Mouse (Mus musculus) lung, postnatal 0 days (tissue): Measurements from ENCODE around the gene Gse1. TPM values are rescaled to one million over a fixed set of nuclear protein-coding genes. Genes with fewer than 3 reads are reported as not detected.

Source experiments
- ATAC-seq: fragments of 200-750 bp; cut with Nextera tagmentation; 2 replicates; pipeline ENCODE4 v1.8.0; 2017; ENCODE audit warnings: moderate library complexity
- DNase-seq: peaks from one replicate; pipeline ENCODE4 v3.0.0-alpha.2; 2016; ENCODE audit warnings: low spot score
- H3K27ac ChIP-seq: fragments of 300-500 bp; sonication (generic); 2 replicates; pipeline ENCODE4 v1.5.1; 2014; ENCODE audit warnings: antibody characterized with exemption, mild to moderate bottlenecking, low read length, mixed read lengths
- H3K27me3 ChIP-seq: fragments of 300-500 bp; sonication (generic); replicated peaks from 2 replicates; pipeline ENCODE4 v1.6.1; 2014; ENCODE audit warnings: low read length, mixed read lengths; ENCODE audit not compliant: insufficient read depth
- H3K36me3 ChIP-seq: fragments of 300-500 bp; sonication (generic); 2 replicates; pipeline ENCODE4 v1.6.1; 2014; ENCODE audit warnings: low read length, mixed read lengths; ENCODE audit not compliant: insufficient read depth
- H3K4me1 ChIP-seq: fragments of 300-500 bp; sonication (generic); 2 replicates; pipeline ENCODE4 v1.6.1; 2014; ENCODE audit warnings: antibody characterized with exemption, low read depth, low read length, mixed read lengths; ENCODE audit not compliant: insufficient read depth
- H3K4me2 ChIP-seq: fragments of 300-500 bp; sonication (generic); replicated peaks from 2 replicates; pipeline ENCODE4 v1.6.1; 2014; ENCODE audit warnings: low read depth, mild to moderate bottlenecking, low read length, moderate library complexity, mixed read lengths
- H3K4me3 ChIP-seq: fragments of 300-500 bp; sonication (generic); 2 replicates; pipeline ENCODE4 v1.5.1; 2014; ENCODE audit warnings: low read depth, low read length
- H3K9ac ChIP-seq: fragments of 300-500 bp; sonication (generic); replicated peaks from 2 replicates; pipeline ENCODE4 v1.6.1; 2014; ENCODE audit warnings: low read depth, mild to moderate bottlenecking
- H3K9me3 ChIP-seq: fragments of 300-500 bp; sonication (generic); 2 replicates; pipeline ENCODE4 v1.6.1; 2016; ENCODE audit warnings: low read length, mixed read lengths
- CTCF ChIP-seq: IDR thresholded peaks from 2 replicates; pipeline ENCODE4 v1.5.1; 2016; ENCODE audit warnings: antibody characterized with exemption, mild to moderate bottlenecking
- EP300 ChIP-seq: IDR thresholded peaks from 2 replicates; pipeline ENCODE4 v1.6.1; 2016; ENCODE audit warnings: antibody characterized with exemption, mild to moderate bottlenecking, control low read depth
- WGBS: fragments of 180-500 bp; shearing (Covaris S2); extraction: QIAGEN DNeasy Blood & Tissue Kit; methylation state at CpG from one replicate; pipeline ENCODE4 v1.1.7; 2014; 5-methylcytosine and 5-hydroxymethylcytosine counted together
- polyA plus RNA-seq: library from polyadenylated mRNA; unstranded; fragments of >200 nt; fragmentation: Nextera tagmentation; extraction: Ambion mirVana; gene quantifications from 2 replicates; pipeline ENCODE4 v1.2.1, GENCODE M21; 2015

The Gse1 gene
- polyA plus RNA-seq, 1 experiment from 2014 or later, result 9.9 TPM

DNA sequence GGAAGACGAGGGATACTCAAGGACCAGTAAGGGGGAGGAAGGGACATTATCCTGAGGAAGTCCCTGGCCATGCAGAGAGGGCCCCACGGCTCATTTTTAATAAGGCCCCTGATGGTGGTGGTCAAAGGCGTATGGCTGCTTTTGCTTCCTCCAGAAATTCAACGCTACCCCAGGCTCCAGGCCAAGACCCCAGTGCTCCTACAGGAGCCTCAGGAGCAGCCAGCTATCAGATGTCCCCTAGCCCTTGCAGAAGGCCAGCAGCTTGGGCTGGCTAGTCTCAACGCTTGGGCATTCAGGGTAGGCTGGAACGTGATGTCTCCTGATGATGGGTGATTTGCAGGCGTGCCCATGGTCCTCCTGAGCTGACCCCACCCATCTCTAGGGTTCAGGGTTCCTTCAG lies 204.2 kb downstream of the Gse1 start:
- no peak for ATAC-seq
- Histone ChIP-seq H3K4me1 (no peaks in the 10 kb centered on the region), H3K9me3 (no peaks in the 10 kb centered on the region), H3K4me2 (no peak overlapping the region), H3K27ac (no peak overlapping the region), H3K9ac (no peak overlapping the region), H3K36me3 (no peaks in the 10 kb centered on the region), H3K27me3 (no peaks in the 10 kb centered on the region), H3K4me3 (no peak overlapping the region)
- 69% methylated on average over 7 of the region's 7 CpGs for WGBS
- no peak for DNase-seq
- no peak for TF ChIP-seq EP300

DNA sequence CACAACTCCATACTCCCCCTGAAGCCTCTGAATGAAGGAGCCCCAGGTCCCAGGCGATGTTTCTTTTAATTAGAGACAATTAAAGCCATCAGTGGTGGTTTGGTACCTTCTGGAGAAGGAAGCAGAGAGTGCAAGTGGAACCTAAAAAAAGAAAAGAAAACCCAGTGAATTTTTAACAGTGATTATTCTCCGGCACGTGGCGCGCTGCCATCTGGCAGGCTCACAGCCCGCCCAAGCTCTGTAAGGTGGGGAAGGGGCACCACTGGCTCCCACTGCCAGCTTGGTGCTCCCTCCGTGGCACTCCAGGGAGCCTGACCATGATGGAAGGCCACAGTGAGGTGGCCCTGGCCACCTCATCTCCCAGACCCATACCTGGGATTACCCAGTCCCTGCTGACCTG lies 204.9 kb downstream of the Gse1 start:
- Histone ChIP-seq H3K9me3 (no peaks in the 10 kb centered on the region), H3K4me2 (no peak overlapping the region), H3K27ac (no peak overlapping the region), H3K4me1 (no peaks in the 10 kb centered on the region), H3K36me3 (no peaks in the 10 kb centered on the region), H3K27me3 (no peaks in the 10 kb centered on the region), H3K4me3 (no peak overlapping the region), H3K9ac (no peak overlapping the region)
- TF ChIP-seq CTCF (no peak), EP300 (no peak)
- ATAC-seq, result no peak
- DNase-seq, result no peak
- 85% methylated on average over 7 of the region's 7 CpGs for WGBS

DNA sequence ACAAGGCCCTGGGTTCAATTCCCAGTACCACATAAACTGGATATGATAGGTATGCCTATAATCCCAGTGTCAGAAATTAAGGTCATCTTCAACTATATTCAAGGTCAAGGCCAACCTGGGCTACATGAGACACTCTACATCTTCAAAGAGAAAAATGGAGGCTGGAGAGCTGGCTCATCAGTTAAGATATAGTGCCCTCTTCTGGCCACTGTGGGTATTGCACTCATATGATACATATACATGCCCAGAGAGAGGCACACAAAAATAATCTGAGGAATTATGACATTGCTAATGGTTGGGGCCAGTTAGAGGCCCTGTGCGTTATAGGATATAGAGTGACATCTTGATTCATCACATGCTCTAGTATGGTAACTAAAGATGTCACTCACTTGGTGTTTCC lies 205.5 kb downstream of the Gse1 start:
- Histone ChIP-seq H3K9me3 (no peaks in the 10 kb centered on the region), H3K4me3 (no peak overlapping the region), H3K27me3 (no peaks in the 10 kb centered on the region), H3K36me3 (no peaks in the 10 kb centered on the region), H3K27ac (no peak overlapping the region), H3K4me2 (no peak overlapping the region), H3K9ac (no peak overlapping the region), H3K4me1 (no peaks in the 10 kb centered on the region)
- DNase-seq (no peak), ATAC-seq (no peak)
- 97% methylated on average over 1 of the region's 1 CpGs for WGBS
- TF ChIP-seq EP300 (no peak), CTCF (peak; percentile 61)

DNA sequence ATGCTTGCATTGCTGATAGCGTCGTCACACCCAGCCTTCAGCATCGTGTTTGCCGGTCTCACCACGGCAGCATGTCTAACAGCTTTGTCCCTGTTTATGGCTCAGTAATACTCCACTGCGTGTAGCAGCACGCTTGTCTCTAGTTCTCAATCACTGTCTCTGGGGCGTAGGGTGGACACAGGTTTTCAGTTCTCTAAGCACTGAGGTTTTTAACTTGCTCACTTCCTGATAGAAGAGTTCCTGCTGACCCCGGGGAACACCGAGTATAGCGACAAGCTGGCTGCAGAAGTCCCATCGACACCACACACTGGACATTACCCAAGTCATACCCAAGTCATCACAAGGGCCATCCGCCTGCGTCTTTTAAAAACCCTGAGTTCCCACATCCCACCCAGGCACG lies 207.5 kb downstream of the Gse1 start:
- H3K27ac ChIP-seq, result no peak overlapping the region
- H3K36me3 ChIP-seq, result no peaks in the 10 kb centered on the region
- H3K4me3 ChIP-seq, result no peak overlapping the region
- ATAC-seq, result no peak
- TF ChIP-seq EP300, result no peak
- TF ChIP-seq CTCF, result no peak
- 91% methylated on average over 15 of the region's 15 CpGs for WGBS
- DNase-seq, result no peak
- no peaks in the 10 kb centered on the region for H3K4me1 ChIP-seq
- no peaks in the 10 kb centered on the region for H3K9me3 ChIP-seq
- H3K27me3 ChIP-seq, result no peaks in the 10 kb centered on the region
- H3K9ac ChIP-seq, result no peak overlapping the region
- no peak overlapping the region for H3K4me2 ChIP-seq

GRCm38 (mm10) chr8:120436491-120437030 lies 208.3 kb downstream of the Gse1 start:
- no peak overlapping the region for H3K4me2 ChIP-seq
- H3K9me3 ChIP-seq, result no peaks in the 10 kb centered on the region
- WGBS, result 67% methylated on average over 5 of the region's 5 CpGs
- no peaks in the 10 kb centered on the region for H3K36me3 ChIP-seq
- no peaks in the 10 kb centered on the region for H3K27me3 ChIP-seq
- H3K27ac ChIP-seq, result no peak overlapping the region
- TF ChIP-seq EP300 (no peak), CTCF (no peak)
- ATAC-seq (0 out of 2 replicates have a peak, but pooled peaks have one; percentile 18), DNase-seq (no peak)
- no peak overlapping the region for H3K4me3 ChIP-seq
- no peak overlapping the region for H3K9ac ChIP-seq
- peaks cover 5% of the 10 kb centered on the region; the same call in 1 of the 2 replicates for H3K4me1 ChIP-seq

GRCm38 (mm10) chr8:120437207-120437606 lies 209.0 kb downstream of the Gse1 start:
- Histone ChIP-seq H3K36me3 (no peaks in the 10 kb centered on the region), H3K27ac (no peak overlapping the region), H3K4me2 (no peak overlapping the region), H3K27me3 (no peaks in the 10 kb centered on the region), H3K4me3 (no peak overlapping the region), H3K9me3 (no peaks in the 10 kb centered on the region), H3K9ac (no peak overlapping the region), H3K4me1 (peaks cover 10% of the 10 kb centered on the region; the same call in 1 of the 2 replicates)
- no peak for TF ChIP-seq CTCF
- no peak for TF ChIP-seq EP300
- ATAC-seq (peak; percentile 32; the same call in 1 of the 2 replicates), DNase-seq (peak; percentile 35)
- WGBS, result 67% methylated on average over 1 of the region's 1 CpGs
